ENCODE assay signal across 7 mouse cellular contexts in the genomic region with DNA sequence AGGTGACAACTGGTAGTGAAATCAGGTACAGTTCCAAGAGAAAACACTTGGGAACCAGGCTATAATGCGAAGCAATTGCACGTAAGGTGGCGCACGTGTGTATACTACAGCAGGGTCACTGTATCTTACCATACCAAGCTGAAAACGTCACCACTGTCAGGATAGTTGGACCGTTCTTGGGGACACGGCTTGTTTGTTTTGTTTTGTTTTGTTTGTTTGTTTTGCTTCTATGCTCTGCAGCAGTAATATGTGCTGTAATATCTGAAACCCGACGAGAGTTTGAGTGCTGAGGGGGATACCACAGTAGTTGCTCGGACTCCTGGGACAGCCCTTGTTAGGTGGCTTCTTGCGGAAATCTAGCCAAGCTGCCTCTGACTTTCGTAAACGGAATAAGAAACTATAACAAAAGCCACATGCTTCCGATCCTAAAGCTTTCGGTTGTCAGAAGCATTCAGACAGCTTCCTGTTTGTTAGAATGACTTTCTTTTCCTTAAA. TPM values are rescaled to one million over a fixed set of nuclear protein-coding genes. Genes with fewer than 3 reads are reported as not detected.
DNase-seq lines count a peak whose midpoint lies in the region; ATAC-seq and TF ChIP-seq lines count a peak whose summit lies in the region.

No protein-coding gene starts in this region.

- 10% methylated on average over 15 of the region's 15 CpGs for WGBS in forebrain, embryonic 12.5 days
- 11% methylated on average over 15 of the region's 15 CpGs for WGBS in hindbrain, embryonic 16.5 days
- WGBS in liver, embryonic 16.5 days (ENCODE audit: insufficient replicate concordance), result 2% methylated on average over 15 of the region's 15 CpGs
- 14% methylated on average over 15 of the region's 15 CpGs for WGBS in neural tube, embryonic 14.5 days

- peak overlapping the region; percentile 84 for H3K4me3 ChIP-seq in G1E (ENCODE audit: low read depth, low read length)
- H3K4me3 ChIP-seq in forebrain, embryonic 12.5 days (replicated peaks), result peak overlapping the region; percentile 89
- H3K4me3 ChIP-seq in hindbrain, embryonic 16.5 days (ENCODE audit: low read length), result peak overlapping the region; percentile 82
- H3K4me3 ChIP-seq in liver, embryonic 16.5 days (ENCODE audit: low read depth, low read length), result peak overlapping the region; percentile 89
- H3K4me3 ChIP-seq in neural tube, embryonic 14.5 days (ENCODE audit: low read depth, low read length), result peak overlapping the region; percentile 80

- H3K27me3 ChIP-seq in G1E (ENCODE audit: insufficient read depth, low read length), result peaks cover 2% of the 10 kb centered on the region
- H3K27me3 ChIP-seq in forebrain, embryonic 12.5 days, result no peaks in the 10 kb centered on the region
- no peaks in the 10 kb centered on the region for H3K27me3 ChIP-seq in hindbrain, embryonic 16.5 days (replicated peaks; ENCODE audit: control insufficient read depth, insufficient read depth, low read length)
- H3K27me3 ChIP-seq in liver, embryonic 16.5 days (ENCODE audit: control insufficient read depth, insufficient read depth, low read depth, low read length), result no peaks in the 10 kb centered on the region
- H3K27me3 ChIP-seq in neural tube, embryonic 14.5 days (ENCODE audit: control insufficient read depth, insufficient read depth, low read length), result no peaks in the 10 kb centered on the region

- TF ChIP-seq CTCF in G1E (IDR thresholded peaks at IDR 0.05; ENCODE audit: low read depth, low read length), result 0 out of 2 replicates have a peak, but pooled peaks have one; percentile 8

- peaks cover 41% of the 10 kb centered on the region for H3K4me1 ChIP-seq in G1E (ENCODE audit: insufficient read depth, low read depth, low read length)
- peaks cover 21% of the 10 kb centered on the region for H3K4me1 ChIP-seq in forebrain, embryonic 12.5 days
- H3K4me1 ChIP-seq in hindbrain, embryonic 16.5 days (ENCODE audit: control insufficient read depth, insufficient read depth, low read depth, low read length), result peaks cover 9% of the 10 kb centered on the region
- H3K4me1 ChIP-seq in liver, embryonic 16.5 days (ENCODE audit: control insufficient read depth, low read depth, low read length), result peaks cover 29% of the 10 kb centered on the region
- peaks cover 10% of the 10 kb centered on the region; the same call in 1 of the 2 replicates for H3K4me1 ChIP-seq in neural tube, embryonic 14.5 days (ENCODE audit: control insufficient read depth, insufficient read depth, low read length)

- intact Hi-C loops in left cerebral cortex, postnatal 36 days (cut with DNase I), result loop anchor here (2.0 to 5.0 kb wide), 3 partner anchors 26 to 281 kb away; partner anchors contain the start of genes 5330417C22Rik and Sort1

- peak; percentile 55 for ATAC-seq in G1E (ENCODE audit: extremely low read depth, insufficient number of reproducible peaks, low FRiP score, poor library complexity, severe bottlenecking)
- ATAC-seq in forebrain, embryonic 12.5 days (ENCODE audit: low FRiP score), result peak; percentile 76
- ATAC-seq in hindbrain, embryonic 16.5 days, result peak; percentile 74
- peak; percentile 50 for ATAC-seq in liver, embryonic 16.5 days (ENCODE audit: low read depth)
- ATAC-seq in neural tube, embryonic 14.5 days (ENCODE audit: low read depth), result peak; percentile 73

- peak; percentile 76 for DNase-seq in CD4-positive helper T cell, adult 2 months (ENCODE audit: low read depth, low spot score)
- DNase-seq in G1E (ENCODE audit: low spot score), result no peak
- no peak for DNase-seq in left cerebral cortex, postnatal 36 days (ENCODE audit: low spot score in 2 of 2)

- H3K27ac ChIP-seq in forebrain, embryonic 12.5 days, result peak overlapping the region; percentile 87
- H3K27ac ChIP-seq in hindbrain, embryonic 16.5 days (ENCODE audit: low read depth, low read length), result peak overlapping the region; percentile 95
- peak overlapping the region; percentile 91 for H3K27ac ChIP-seq in liver, embryonic 16.5 days (ENCODE audit: low read length)
- peak overlapping the region; percentile 90 for H3K27ac ChIP-seq in neural tube, embryonic 14.5 days (ENCODE audit: low read depth, low read length)

- H3K9ac ChIP-seq in forebrain, embryonic 12.5 days, result peak overlapping the region; percentile 49
- peak overlapping the region; percentile 50; the same call in 1 of the 2 replicates for H3K9ac ChIP-seq in hindbrain, embryonic 16.5 days (ENCODE audit: low read depth, low read length)
- H3K9ac ChIP-seq in liver, embryonic 16.5 days (ENCODE audit: low read depth, low read length), result peak overlapping the region; percentile 56
- peak overlapping the region; percentile 37 for H3K9ac ChIP-seq in neural tube, embryonic 14.5 days (replicated peaks; ENCODE audit: low read depth, low read length)

- no peaks in the 10 kb centered on the region for H3K9me3 ChIP-seq in G1E (replicated peaks)
- H3K9me3 ChIP-seq in forebrain, embryonic 12.5 days, result no peaks in the 10 kb centered on the region
- H3K9me3 ChIP-seq in hindbrain, embryonic 16.5 days (ENCODE audit: control insufficient read depth, low read length), result no peaks in the 10 kb centered on the region
- no peaks in the 10 kb centered on the region for H3K9me3 ChIP-seq in liver, embryonic 16.5 days (replicated peaks; ENCODE audit: control insufficient read depth, low read length)
- no peaks in the 10 kb centered on the region for H3K9me3 ChIP-seq in neural tube, embryonic 14.5 days (ENCODE audit: control insufficient read depth, low read length)

- H3K36me3 ChIP-seq in G1E (replicated peaks), result peaks cover 31% of the 10 kb centered on the region
- H3K36me3 ChIP-seq in forebrain, embryonic 12.5 days (replicated peaks), result peaks cover 23% of the 10 kb centered on the region
- peaks cover 14% of the 10 kb centered on the region for H3K36me3 ChIP-seq in hindbrain, embryonic 16.5 days (ENCODE audit: control insufficient read depth, insufficient read depth, low read length)
- peaks cover 6% of the 10 kb centered on the region; the same call in 1 of the 2 replicates for H3K36me3 ChIP-seq in liver, embryonic 16.5 days (ENCODE audit: control insufficient read depth, insufficient read depth)
- H3K36me3 ChIP-seq in neural tube, embryonic 14.5 days (ENCODE audit: control insufficient read depth, insufficient read depth, low read length), result peaks cover 6% of the 10 kb centered on the region; the same call in 1 of the 2 replicates

- peak overlapping the region; percentile 64 for H3K4me2 ChIP-seq in forebrain, embryonic 12.5 days
- H3K4me2 ChIP-seq in hindbrain, embryonic 16.5 days (ENCODE audit: low read length), result peak overlapping the region; percentile 88
- H3K4me2 ChIP-seq in liver, embryonic 16.5 days (ENCODE audit: low read depth, low read length), result peak overlapping the region; percentile 83
- peak overlapping the region; percentile 79 for H3K4me2 ChIP-seq in neural tube, embryonic 14.5 days (ENCODE audit: low read depth, low read length)

RNA-seq across cellular contexts. Expression of gene Tmem167b, which starts 0.6 kb away (rescaled TPM):
- total RNA-seq in G1E (2014; fragmentation: Nextera tagmentation) (17.8 and 19.9 TPM in 2 replicates), G1E (2017) (42.3 and 46.8 TPM in 2 replicates)
- polyA plus RNA-seq in G1E (2012), result 2.2 and 2.5 TPM in 2 replicates
- polyA plus RNA-seq in forebrain, embryonic 12.5 days (2016; fragmentation: Nextera tagmentation; extraction: Ambion mirVana), result 59.4 and 65.8 TPM in 2 replicates
- polyA plus RNA-seq in hindbrain, embryonic 16.5 days (2015; fragmentation: Nextera tagmentation; extraction: Ambion mirVana), result 51.0 and 54.3 TPM in 2 replicates
- polyA plus RNA-seq in liver, embryonic 16.5 days (2015; fragmentation: Nextera tagmentation; extraction: Ambion mirVana), result 16.1 and 16.8 TPM in 2 replicates
- polyA plus RNA-seq in neural tube, embryonic 14.5 days (2014; fragmentation: Nextera tagmentation; extraction: Ambion mirVana), result 47.1 and 57.8 TPM in 2 replicates
- 10 to 100 TPM; 43.2 to 44.7 TPM for total RNA-seq in left cerebral cortex, postnatal 36 days (2021)

RNA-seq across cellular contexts. Expression of gene Taf13, which starts 8.7 kb away (rescaled TPM):
- total RNA-seq in G1E (2014; fragmentation: Nextera tagmentation), result 14.3 and 14.4 TPM in 2 replicates
- total RNA-seq in G1E (2017), result 21.6 and 22.2 TPM in 2 replicates
- polyA plus RNA-seq in G1E (2012), result 0.39 and 1.1 TPM in 2 replicates
- polyA plus RNA-seq in forebrain, embryonic 12.5 days (2016; fragmentation: Nextera tagmentation; extraction: Ambion mirVana), result 55.7 and 58.5 TPM in 2 replicates
- polyA plus RNA-seq in hindbrain, embryonic 16.5 days (2015; fragmentation: Nextera tagmentation; extraction: Ambion mirVana), result 46.7 and 52.4 TPM in 2 replicates
- polyA plus RNA-seq in liver, embryonic 16.5 days (2015; fragmentation: Nextera tagmentation; extraction: Ambion mirVana), result 8.9 and 10.3 TPM in 2 replicates
- polyA plus RNA-seq in neural tube, embryonic 14.5 days (2014; fragmentation: Nextera tagmentation; extraction: Ambion mirVana), result 42.0 and 56.9 TPM in 2 replicates
- 10 to 100 TPM; 24.3 to 27.1 TPM for total RNA-seq in left cerebral cortex, postnatal 36 days (2021)

RNA-seq across cellular contexts. Expression of gene 5330417C22Rik, which starts 26.5 kb away (rescaled TPM):
- total RNA-seq in G1E (2014; fragmentation: Nextera tagmentation) (not detected in 2 replicates), G1E (2017) (under 0.01 and 0.06 TPM in 2 replicates)
- polyA plus RNA-seq in G1E (2012), result not detected in 2 replicates
- 3.7 and 5.9 TPM in 2 replicates for polyA plus RNA-seq in forebrain, embryonic 12.5 days (2016; fragmentation: Nextera tagmentation; extraction: Ambion mirVana)
- 16.0 and 18.5 TPM in 2 replicates for polyA plus RNA-seq in hindbrain, embryonic 16.5 days (2015; fragmentation: Nextera tagmentation; extraction: Ambion mirVana)
- polyA plus RNA-seq in liver, embryonic 16.5 days (2015; fragmentation: Nextera tagmentation; extraction: Ambion mirVana), result 0.21 and 0.63 TPM in 2 replicates
- 13.9 and 22.1 TPM in 2 replicates for polyA plus RNA-seq in neural tube, embryonic 14.5 days (2014; fragmentation: Nextera tagmentation; extraction: Ambion mirVana)
- 10 to 100 TPM; 34.2 to 37.8 TPM for total RNA-seq in left cerebral cortex, postnatal 36 days (2021)

RNA-seq across cellular contexts. Expression of gene Wdr47, which starts 28.3 kb away (rescaled TPM):
- total RNA-seq in G1E (2014; fragmentation: Nextera tagmentation) (4.4 and 7.6 TPM in 2 replicates), G1E (2017) (10.3 and 11.2 TPM in 2 replicates)
- polyA plus RNA-seq in G1E (2012), result 1.2 and 1.6 TPM in 2 replicates
- polyA plus RNA-seq in forebrain, embryonic 12.5 days (2016; fragmentation: Nextera tagmentation; extraction: Ambion mirVana), result 51.1 and 55.9 TPM in 2 replicates
- 103 and 108 TPM in 2 replicates for polyA plus RNA-seq in hindbrain, embryonic 16.5 days (2015; fragmentation: Nextera tagmentation; extraction: Ambion mirVana)
- 1.4 and 1.9 TPM in 2 replicates for polyA plus RNA-seq in liver, embryonic 16.5 days (2015; fragmentation: Nextera tagmentation; extraction: Ambion mirVana)
- 113 and 114 TPM in 2 replicates for polyA plus RNA-seq in neural tube, embryonic 14.5 days (2014; fragmentation: Nextera tagmentation; extraction: Ambion mirVana)
- 100 to 1,000 TPM; 126 TPM for total RNA-seq in left cerebral cortex, postnatal 36 days (2021)

RNA-seq across cellular contexts. Expression of gene 1700013F07Rik, which starts 28.9 kb away (rescaled TPM):
- total RNA-seq in G1E (2014; fragmentation: Nextera tagmentation), result not detected in 2 replicates
- total RNA-seq in G1E (2017), result not detected in 2 replicates
- polyA plus RNA-seq in G1E (2012), result not detected in 2 replicates
- polyA plus RNA-seq in forebrain, embryonic 12.5 days (2016; fragmentation: Nextera tagmentation; extraction: Ambion mirVana), result 0.76 and 1.2 TPM in 2 replicates
- polyA plus RNA-seq in hindbrain, embryonic 16.5 days (2015; fragmentation: Nextera tagmentation; extraction: Ambion mirVana), result 1.9 and 2.7 TPM in 2 replicates
- polyA plus RNA-seq in liver, embryonic 16.5 days (2015; fragmentation: Nextera tagmentation; extraction: Ambion mirVana), result not detected in 2 replicates
- polyA plus RNA-seq in neural tube, embryonic 14.5 days (2014; fragmentation: Nextera tagmentation; extraction: Ambion mirVana), result 1.8 TPM in 1 of 2 replicates, not detected in the other
- total RNA-seq in left cerebral cortex, postnatal 36 days (2021), result 1 to 10 TPM; 1.9 to 2.7 TPM
